Mouse (Mus musculus) neural tube, embryonic 12.5 days (tissue): ENCODE measurements around the gene B3galt5. TPM values are rescaled to one million over a fixed set of nuclear protein-coding genes. Genes with fewer than 3 reads are reported as not detected.

Experiments
- ATAC-seq: fragments of 200-750 bp; cut with Nextera tagmentation; 2 replicates; pipeline ENCODE4 v1.8.0; 2017; ENCODE audit warnings: low read depth, mild to moderate bottlenecking, moderate TSS enrichment, moderate library complexity; ENCODE audit not compliant: low FRiP score
- H3K27ac ChIP-seq: fragments of 300-500 bp; sonication (generic); 2 replicates; pipeline ENCODE4 v1.5.1; 2016
- H3K27me3 ChIP-seq: fragments of 300-500 bp; sonication (generic); replicated peaks from 2 replicates; pipeline ENCODE4 v1.6.1; 2016; ENCODE audit warnings: mild to moderate bottlenecking
- H3K36me3 ChIP-seq: fragments of 300-500 bp; sonication (generic); 2 replicates; pipeline ENCODE4 v1.6.1; 2016; ENCODE audit warnings: mild to moderate bottlenecking
- H3K4me1 ChIP-seq: fragments of 300-500 bp; sonication (generic); 2 replicates; pipeline ENCODE4 v1.6.1; 2016
- H3K4me2 ChIP-seq: fragments of 300-500 bp; sonication (generic); replicated peaks from 2 replicates; pipeline ENCODE4 v1.6.1; 2016; ENCODE audit warnings: mild to moderate bottlenecking
- H3K4me3 ChIP-seq: fragments of 300-500 bp; sonication (generic); 2 replicates; pipeline ENCODE4 v1.5.1; 2016
- H3K9ac ChIP-seq: fragments of 300-500 bp; sonication (generic); 2 replicates; pipeline ENCODE4 v1.6.1; 2016; ENCODE audit warnings: mild to moderate bottlenecking
- H3K9me3 ChIP-seq: fragments of 300-500 bp; sonication (generic); 2 replicates; pipeline ENCODE4 v1.6.1; 2016; ENCODE audit warnings: mild to moderate bottlenecking
- WGBS: fragments of 180-500 bp; shearing (Covaris S2); methylation state at CpG from one replicate; pipeline ENCODE4 v1.1.7; 2016; 5-methylcytosine and 5-hydroxymethylcytosine counted together
- polyA plus RNA-seq: library from polyadenylated mRNA; unstranded; fragments of >200 nt; fragmentation: Nextera tagmentation; extraction: Ambion mirVana; gene quantifications from 2 replicates; pipeline ENCODE4 v1.2.1, GENCODE M21; 2016

B3galt5 gene
- polyA plus RNA-seq, 1 experiment from 2014 or later = 1.0 TPM

- Histone ChIP-seq H3K9me3 (no peaks in the 10 kb centered on the region), H3K4me1 (no peaks in the 10 kb centered on the region), H3K36me3 (no peaks in the 10 kb centered on the region), H3K27me3 (no peaks in the 10 kb centered on the region), H3K27ac (no peak overlapping the region), H3K9ac (no peak overlapping the region), H3K4me3 (no peak overlapping the region), H3K4me2 (no peak overlapping the region)
- no peak for ATAC-seq
- WGBS = 85% methylated on average over 1 of the region's 1 CpGs
Observed at GRCm38 (mm10) chr16:96222452-96222851, 13.1 kb upstream of the B3galt5 start.

GRCm38 (mm10) chr16:96228438-96228837 is 7.2 kb upstream of the B3galt5 start:
- Histone ChIP-seq H3K36me3 (no peaks in the 10 kb centered on the region), H3K9me3 (no peaks in the 10 kb centered on the region), H3K4me1 (no peaks in the 10 kb centered on the region), H3K9ac (no peak overlapping the region), H3K27ac (no peak overlapping the region), H3K27me3 (no peaks in the 10 kb centered on the region), H3K4me3 (no peak overlapping the region), H3K4me2 (no peak overlapping the region)
- 87% methylated on average over 13 of the region's 13 CpGs for WGBS
- ATAC-seq = no peak

- Histone ChIP-seq H3K27me3 (no peaks in the 10 kb centered on the region), H3K4me1 (no peaks in the 10 kb centered on the region), H3K4me3 (no peak overlapping the region), H3K4me2 (no peak overlapping the region), H3K9ac (no peak overlapping the region), H3K9me3 (no peaks in the 10 kb centered on the region), H3K27ac (no peak overlapping the region), H3K36me3 (no peaks in the 10 kb centered on the region)
- ATAC-seq = no peak
- WGBS = 56% methylated on average over 8 of the region's 8 CpGs
Observed at GRCm38 (mm10) chr16:96229044-96229555, 6.5 kb upstream of the B3galt5 start.

GRCm38 (mm10) chr16:96230411-96230810 is 5.2 kb upstream of the B3galt5 start:
- Histone ChIP-seq H3K27me3 (no peaks in the 10 kb centered on the region), H3K4me3 (no peak overlapping the region), H3K9ac (no peak overlapping the region), H3K36me3 (no peaks in the 10 kb centered on the region), H3K4me1 (no peaks in the 10 kb centered on the region), H3K27ac (no peak overlapping the region), H3K4me2 (no peak overlapping the region), H3K9me3 (no peaks in the 10 kb centered on the region)
- WGBS = 30% methylated on average over 11 of the region's 11 CpGs
- peak; percentile 90 for ATAC-seq

GRCm38 (mm10) chr16:96231251-96231650 is 4.3 kb upstream of the B3galt5 start:
- H3K4me1 ChIP-seq = no peaks in the 10 kb centered on the region
- H3K4me2 ChIP-seq = no peak overlapping the region
- H3K4me3 ChIP-seq = no peak overlapping the region
- ATAC-seq = no peak
- no peaks in the 10 kb centered on the region for H3K9me3 ChIP-seq
- no peak overlapping the region for H3K27ac ChIP-seq
- WGBS = 94% methylated on average over 4 of the region's 4 CpGs
- H3K9ac ChIP-seq = no peak overlapping the region
- H3K27me3 ChIP-seq = no peaks in the 10 kb centered on the region
- H3K36me3 ChIP-seq = no peaks in the 10 kb centered on the region

GRCm38 (mm10) chr16:96231974-96232373 is 3.6 kb upstream of the B3galt5 start:
- Histone ChIP-seq H3K4me3 (no peak overlapping the region), H3K9ac (no peak overlapping the region), H3K4me1 (no peaks in the 10 kb centered on the region), H3K9me3 (no peaks in the 10 kb centered on the region), H3K27ac (no peak overlapping the region), H3K36me3 (no peaks in the 10 kb centered on the region), H3K4me2 (no peak overlapping the region), H3K27me3 (no peaks in the 10 kb centered on the region)
- ATAC-seq = no peak
- 89% methylated on average over 8 of the region's 8 CpGs for WGBS

- no peak overlapping the region for H3K4me2 ChIP-seq
- H3K27me3 ChIP-seq = no peaks in the 10 kb centered on the region
- H3K27ac ChIP-seq = no peak overlapping the region
- ATAC-seq = no peak
- no peaks in the 10 kb centered on the region for H3K4me1 ChIP-seq
- no peaks in the 10 kb centered on the region for H3K36me3 ChIP-seq
- no peak overlapping the region for H3K4me3 ChIP-seq
- WGBS = 90% methylated on average over 8 of the region's 8 CpGs
- no peaks in the 10 kb centered on the region for H3K9me3 ChIP-seq
- no peak overlapping the region for H3K9ac ChIP-seq
Observed at GRCm38 (mm10) chr16:96233996-96234395, 1.6 kb upstream of the B3galt5 start.

- Histone ChIP-seq H3K9me3 (peaks cover 3% of the 10 kb centered on the region; the same call in 1 of the 2 replicates), H3K4me1 (no peaks in the 10 kb centered on the region), H3K4me2 (no peak overlapping the region), H3K36me3 (no peaks in the 10 kb centered on the region), H3K4me3 (no peak overlapping the region), H3K27me3 (no peaks in the 10 kb centered on the region), H3K27ac (no peak overlapping the region), H3K9ac (no peak overlapping the region)
- ATAC-seq = no peak
- 86% methylated on average over 6 of the region's 6 CpGs for WGBS
Observed at GRCm38 (mm10) chr16:96244496-96244895, 8.9 kb downstream of the B3galt5 start.

- 88% methylated on average over 7 of the region's 7 CpGs for whole genome bisulfite sequencing
- Histone ChIP-seq H3K4me1 (no peaks in the 10 kb centered on the region), H3K9ac (no peak overlapping the region), H3K9me3 (peaks cover 3% of the 10 kb centered on the region; the same call in 1 of the 2 replicates), H3K36me3 (no peaks in the 10 kb centered on the region), H3K27ac (no peak overlapping the region), H3K27me3 (no peaks in the 10 kb centered on the region), H3K4me3 (no peak overlapping the region), H3K4me2 (no peak overlapping the region)
- ATAC-seq = no peak
Observed at GRCm38 (mm10) chr16:96249635-96250034, 14.0 kb downstream of the B3galt5 start.

- H3K4me2 ChIP-seq = no peak overlapping the region
- no peaks in the 10 kb centered on the region for H3K27me3 ChIP-seq
- no peaks in the 10 kb centered on the region for H3K4me1 ChIP-seq
- H3K27ac ChIP-seq = no peak overlapping the region
- H3K9ac ChIP-seq = no peak overlapping the region
- 86% methylated on average over 1 of the region's 1 CpGs for WGBS
- H3K9me3 ChIP-seq = no peaks in the 10 kb centered on the region
- no peak overlapping the region for H3K4me3 ChIP-seq
- no peak for ATAC-seq
- H3K36me3 ChIP-seq = no peaks in the 10 kb centered on the region
Observed at GRCm38 (mm10) chr16:96252146-96252545, 16.5 kb downstream of the B3galt5 start.

GRCm38 (mm10) chr16:96258429-96258828 is 22.8 kb downstream of the B3galt5 start:
- Histone ChIP-seq H3K4me2 (no peak overlapping the region), H3K9me3 (no peaks in the 10 kb centered on the region), H3K9ac (no peak overlapping the region), H3K27me3 (no peaks in the 10 kb centered on the region), H3K27ac (no peak overlapping the region), H3K36me3 (no peaks in the 10 kb centered on the region), H3K4me1 (no peaks in the 10 kb centered on the region), H3K4me3 (no peak overlapping the region)
- WGBS = 86% methylated on average over 8 of the region's 8 CpGs
- no peak for ATAC-seq

- 74% methylated on average over 2 of the region's 2 CpGs for WGBS
Observed at GRCm38 (mm10) chr16:96271736-96272135, 36.1 kb downstream of the B3galt5 start.

GRCm38 (mm10) chr16:96272929-96273619 is 37.5 kb downstream of the B3galt5 start:
- Histone ChIP-seq H3K9me3 (no peaks in the 10 kb centered on the region), H3K27me3 (no peaks in the 10 kb centered on the region), H3K36me3 (no peaks in the 10 kb centered on the region), H3K27ac (no peak overlapping the region), H3K4me1 (no peaks in the 10 kb centered on the region), H3K4me2 (no peak overlapping the region), H3K4me3 (no peak overlapping the region), H3K9ac (no peak overlapping the region)
- 64% methylated on average over 14 of the region's 14 CpGs for WGBS
- ATAC-seq = no peak

More at GRCm38 (mm10) chr16:96271736-96272135, 36.1 kb downstream of the B3galt5 start:
- Histone ChIP-seq H3K9me3 (no peaks in the 10 kb centered on the region), H3K36me3 (no peaks in the 10 kb centered on the region), H3K4me2 (no peak overlapping the region), H3K27ac (no peak overlapping the region), H3K27me3 (no peaks in the 10 kb centered on the region), H3K9ac (no peak overlapping the region), H3K4me1 (no peaks in the 10 kb centered on the region), H3K4me3 (no peak overlapping the region)
- no peak for ATAC-seq
